Mouse (Mus musculus): ENCODE measurements around the gene Fbxw2. TPM values are rescaled to one million over a fixed set of nuclear protein-coding genes. Genes with fewer than 3 reads are reported as not detected.

Fbxw2 gene
- total RNA-seq, 2 experiments from 2014 or later: 52.5 to 53.2 TPM

- no peak overlapping the region for H3K27ac ChIP-seq
- no peak for DNase-seq
- intact Hi-C loops (cut with DNase I): no loop called here
These were observed 35.8 kb downstream of the Fbxw2 start for GRCm38 (mm10) chr2:34790282-34790681.

GRCm38 (mm10) chr2:34784085-34784484 lies 42.0 kb downstream of the Fbxw2 start:
- TF ChIP-seq CTCF (IDR thresholded peaks at IDR 0.05): peak; percentile 82
- intact Hi-C loops (cut with DNase I): loop anchor here (1.0 kb wide), 1 partner anchor 184 kb away; no protein-coding TSS in a partner anchor
- Histone ChIP-seq H3K27ac (no peak overlapping the region), H3K4me3 (no peak overlapping the region)
- DNase-seq: peak; percentile 53

More at GRCm38 (mm10) chr2:34790282-34790681, 35.8 kb downstream of the Fbxw2 start:
- no peak overlapping the region for H3K4me3 ChIP-seq
- no peak for TF ChIP-seq CTCF (IDR thresholded peaks at IDR 0.05)

GRCm38 (mm10) chr2:34783064-34784020 lies 42.8 kb downstream of the Fbxw2 start:
- intact Hi-C loops (cut with DNase I): loop anchor here (1.0 kb wide), 1 partner anchor 185 kb away; no protein-coding TSS in a partner anchor
- no peak overlapping the region for H3K27ac ChIP-seq
- no peak overlapping the region for H3K4me3 ChIP-seq
- DNase-seq: no peak
- TF ChIP-seq CTCF (IDR thresholded peaks at IDR 0.05): no peak

- Histone ChIP-seq H3K27ac (no peak overlapping the region), H3K4me3 (peak overlapping the region; percentile 89; the same call in 1 of the 2 replicates)
- intact Hi-C loops (cut with DNase I): no loop called here
- no peak for TF ChIP-seq CTCF (IDR thresholded peaks at IDR 0.05)
- DNase-seq: no peak
These were observed 48.8 kb downstream of the Fbxw2 start for GRCm38 (mm10) chr2:34777237-34777868.

GRCm38 (mm10) chr2:34774493-34774892 lies 51.6 kb downstream of the Fbxw2 start:
- H3K27ac ChIP-seq: no peak overlapping the region
- no peak for TF ChIP-seq CTCF (IDR thresholded peaks at IDR 0.05)
- DNase-seq: no peak
- intact Hi-C loops (cut with DNase I): no loop called here
- peak overlapping the region; percentile 89 for H3K4me3 ChIP-seq

GRCm38 (mm10) chr2:34773673-34774072 lies 52.4 kb downstream of the Fbxw2 start:
- no peak for TF ChIP-seq CTCF (IDR thresholded peaks at IDR 0.05)
- H3K27ac ChIP-seq: no peak overlapping the region
- intact Hi-C loops (cut with DNase I): loop anchor here (2.0 kb wide), 1 partner anchor 25 kb away; the partner anchor contains the start of gene Rabepk
- peak overlapping the region; percentile 89 for H3K4me3 ChIP-seq
- DNase-seq: no peak

GRCm38 (mm10) chr2:34772252-34773235 lies 53.6 kb downstream of the Fbxw2 start:
- peak overlapping the region; percentile 89 for H3K4me3 ChIP-seq
- no peak for TF ChIP-seq CTCF (IDR thresholded peaks at IDR 0.05)
- intact Hi-C loops (cut with DNase I): loop anchor here (2.0 kb wide), 1 partner anchor 26 kb away; the partner anchor contains the start of gene Rabepk
- DNase-seq: peak; percentile 51
- peak overlapping the region; percentile 96 for H3K27ac ChIP-seq

- Histone ChIP-seq H3K4me3 (peak within 1 kb of the TSS; percentile 89), H3K27ac (peak within 1 kb of the TSS; percentile 96)
- peak; percentile 100 for DNase-seq
- intact Hi-C loops (cut with DNase I): loop anchor here (1.0 to 2.0 kb wide), 2 partner anchors 17 to 27 kb away; partner anchors contain the start of gene Rabepk
- no peak for TF ChIP-seq CTCF (IDR thresholded peaks at IDR 0.05)
These were observed 54.5 kb downstream of the Fbxw2 start, which contains the start of gene Hspa5 for GRCm38 (mm10) chr2:34771368-34772226. TSS of gene Hspa5 (plus strand) at chr2:34771970.

- intact Hi-C loops (cut with DNase I): loop anchor here (1.0 kb wide), 1 partner anchor 17 kb away; no protein-coding TSS in a partner anchor
- peak overlapping the region; percentile 95 for H3K27ac ChIP-seq
These were observed 55.2 kb downstream of the Fbxw2 start for GRCm38 (mm10) chr2:34770951-34771350.

GRCm38 (mm10) chr2:34770049-34770448 lies 56.1 kb downstream of the Fbxw2 start:
- no peak for DNase-seq
- H3K27ac ChIP-seq: no peak overlapping the region
- TF ChIP-seq CTCF (IDR thresholded peaks at IDR 0.05): no peak
- intact Hi-C loops (cut with DNase I): no loop called here
- H3K4me3 ChIP-seq: peak overlapping the region; percentile 89

More at GRCm38 (mm10) chr2:34770951-34771350, 55.2 kb downstream of the Fbxw2 start:
- peak overlapping the region; percentile 89 for H3K4me3 ChIP-seq
- DNase-seq: no peak
- no peak for TF ChIP-seq CTCF (IDR thresholded peaks at IDR 0.05)

- intact Hi-C loops (cut with DNase I): no loop called here
- H3K4me3 ChIP-seq: no peak overlapping the region
- H3K27ac ChIP-seq: no peak overlapping the region
- no peak for TF ChIP-seq CTCF (IDR thresholded peaks at IDR 0.05)
- no peak for DNase-seq
These were observed 61.3 kb downstream of the Fbxw2 start for GRCm38 (mm10) chr2:34764801-34765200.
